Mouse (Mus musculus): ENCODE measurements around the gene Gpr152. TPM values are rescaled to one million over a fixed set of nuclear protein-coding genes. Genes with fewer than 3 reads are reported as not detected.
A peak's percentile ranks its signal among the peaks of the same experiment; 100 is the strongest.

The Gpr152 gene
- total RNA-seq (2021), result not detected

- intact Hi-C loops (cut with DNase I), result no loop called here
- DNase-seq, result no peak
These were observed at the start of gene Gpr152 for GRCm38 (mm10) chr19:4139446-4139845. Gene Gpr152 (plus strand): TSS chr19:4139787.

- DNase-seq, result no peak
- intact Hi-C loops (cut with DNase I), result no loop called here
These were observed 49.1 kb upstream of the Gpr152 start for GRCm38 (mm10) chr19:4090446-4090845.

- intact Hi-C loops (cut with DNase I), result no loop called here
- DNase-seq, result no peak
These were observed 48.2 kb upstream of the Gpr152 start for GRCm38 (mm10) chr19:4091383-4091782.

- intact Hi-C loops (cut with DNase I), result no loop called here
These were observed 46.8 kb upstream of the Gpr152 start for GRCm38 (mm10) chr19:4092750-4093149.

GRCm38 (mm10) chr19:4093772-4094171 is 45.8 kb upstream of the Gpr152 start:
- intact Hi-C loops (cut with DNase I), result no loop called here
- no peak for DNase-seq

More at GRCm38 (mm10) chr19:4092750-4093149, 46.8 kb upstream of the Gpr152 start:
- no peak for DNase-seq

- DNase-seq, result no peak
- intact Hi-C loops (cut with DNase I), result no loop called here
These were observed 45.2 kb upstream of the Gpr152 start for GRCm38 (mm10) chr19:4094348-4094747.

GRCm38 (mm10) chr19:4094774-4095303 is 44.7 kb upstream of the Gpr152 start:
- intact Hi-C loops (cut with DNase I), result no loop called here
- DNase-seq, result no peak

- intact Hi-C loops (cut with DNase I), result no loop called here
- no peak for DNase-seq
These were observed 43.8 kb upstream of the Gpr152 start for GRCm38 (mm10) chr19:4095802-4096201.

GRCm38 (mm10) chr19:4096642-4097440 is 42.7 kb upstream of the Gpr152 start, which contains the start of gene Cdk2ap2:
Gene Cdk2ap2 (plus strand): TSS chr19:4097182.
- peak; percentile 100 for DNase-seq
- intact Hi-C loops (cut with DNase I), result no loop called here

- intact Hi-C loops (cut with DNase I), result no loop called here
- no peak for DNase-seq
These were observed 42.2 kb upstream of the Gpr152 start for GRCm38 (mm10) chr19:4097441-4097825.

GRCm38 (mm10) chr19:4098426-4098825 is 41.2 kb upstream of the Gpr152 start:
- intact Hi-C loops (cut with DNase I), result loop anchor here (2.0 kb wide), 1 partner anchor 104 kb away; no protein-coding TSS in a partner anchor
- DNase-seq, result no peak

- intact Hi-C loops (cut with DNase I), result loop anchor here (2.0 kb wide), 1 partner anchor 104 kb away; no protein-coding TSS in a partner anchor
- DNase-seq, result peak; percentile 91 to 95
These were observed 40.5 kb upstream of the Gpr152 start for GRCm38 (mm10) chr19:4099056-4099455.

GRCm38 (mm10) chr19:4099837-4100717 is 39.5 kb upstream of the Gpr152 start, which contains the start of gene Pitpnm1:
Gene Pitpnm1 (plus strand): TSS chr19:4099998.
- intact Hi-C loops (cut with DNase I), result loop anchor here (1.0 to 2.0 kb wide), 2 partner anchors 103 to 128 kb away; no protein-coding TSS in a partner anchor
- peak; percentile 83 to 87 for DNase-seq

GRCm38 (mm10) chr19:4100718-4101261 is 38.8 kb upstream of the Gpr152 start:
- intact Hi-C loops (cut with DNase I), result loop anchor here (1.0 kb wide), 1 partner anchor 128 kb away; no protein-coding TSS in a partner anchor
- DNase-seq, result peak in 1 of 2 experiments; percentile 24

- DNase-seq, result no peak
These were observed 38.1 kb upstream of the Gpr152 start for GRCm38 (mm10) chr19:4101466-4101865.

GRCm38 (mm10) chr19:4102049-4102448 is 37.5 kb upstream of the Gpr152 start:
- DNase-seq, result no peak
- intact Hi-C loops (cut with DNase I), result no loop called here

More at GRCm38 (mm10) chr19:4101466-4101865, 38.1 kb upstream of the Gpr152 start:
- intact Hi-C loops (cut with DNase I), result no loop called here

GRCm38 (mm10) chr19:4102626-4103025 is 37.0 kb upstream of the Gpr152 start:
- DNase-seq, result no peak
- intact Hi-C loops (cut with DNase I), result no loop called here

GRCm38 (mm10) chr19:4103294-4103693 is 36.3 kb upstream of the Gpr152 start:
- DNase-seq, result no peak
- intact Hi-C loops (cut with DNase I), result no loop called here

- no peak for DNase-seq
- intact Hi-C loops (cut with DNase I), result no loop called here
These were observed 35.8 kb upstream of the Gpr152 start for GRCm38 (mm10) chr19:4103792-4104191.

GRCm38 (mm10) chr19:4104675-4105194 is 34.9 kb upstream of the Gpr152 start:
- no peak for DNase-seq
- intact Hi-C loops (cut with DNase I), result no loop called here
